Mouse (Mus musculus) G1E-ER4 (cell line): ENCODE results near the gene Arl9. TPM values are rescaled to one million over a fixed set of nuclear protein-coding genes. Genes with fewer than 3 reads are reported as not detected.

Source experiments
- GATA1 ChIP-seq: IDR thresholded peaks from one replicate; pipeline ENCODE4 v1.8.0; 2012; ENCODE audit warnings: low read length, inconsistent platforms
- polyA plus RNA-seq: library from polyadenylated mRNA; stranded (reverse); fragments of >175 nt; gene quantifications from 2 replicates; pipeline ENCODE4 v1.2.3, GENCODE M21; 2012

The Arl9 gene
- polyA plus RNA-seq, 1 experiment = not detected

GRCm38 (mm10) chr5:77001192-77001591 lies 2.7 kb upstream of the Arl9 start:
- TF ChIP-seq GATA1 = no peak

GRCm38 (mm10) chr5:77010352-77010751 lies 6.5 kb downstream of the Arl9 start:
- TF ChIP-seq GATA1 = no peak

GRCm38 (mm10) chr5:77011082-77011481 lies 7.2 kb downstream of the Arl9 start:
- TF ChIP-seq GATA1 = no peak

- TF ChIP-seq GATA1 = no peak
Measured at GRCm38 (mm10) chr5:77013171-77013570, 9.3 kb downstream of the Arl9 start.

- no peak for TF ChIP-seq GATA1
Measured at GRCm38 (mm10) chr5:77015544-77016482, 12.0 kb downstream of the Arl9 start, which contains the start of gene Thegl. Thegl (plus strand) TSS chr5:77016023.

- TF ChIP-seq GATA1 = no peak
Measured at GRCm38 (mm10) chr5:77028034-77028433, 24.2 kb downstream of the Arl9 start.

GRCm38 (mm10) chr5:77029735-77030134 lies 25.9 kb downstream of the Arl9 start:
- TF ChIP-seq GATA1 = no peak

- no peak for TF ChIP-seq GATA1
Measured at GRCm38 (mm10) chr5:77038451-77038850, 34.6 kb downstream of the Arl9 start.

GRCm38 (mm10) chr5:77039391-77039790 lies 35.5 kb downstream of the Arl9 start:
- no peak for TF ChIP-seq GATA1

- no peak for TF ChIP-seq GATA1
Measured at GRCm38 (mm10) chr5:77044362-77044761, 40.5 kb downstream of the Arl9 start.

GRCm38 (mm10) chr5:77052616-77053015 lies 48.8 kb downstream of the Arl9 start:
- no peak for TF ChIP-seq GATA1

- no peak for TF ChIP-seq GATA1
Measured at GRCm38 (mm10) chr5:77056881-77057440, 53.1 kb downstream of the Arl9 start.

Other genes starting within 250 kb of the Arl9 start
- gene Aasdh, start 98.5 kb upstream of the Arl9 start, polyA plus RNA-seq = 3.2 and 3.8 TPM in 2 replicates
- 19.1 and 22.6 TPM in 2 replicates for gene Paics, start 52.7 kb upstream of the Arl9 start, polyA plus RNA-seq
- 25.8 and 31.2 TPM in 2 replicates for gene Ppat, start 52.5 kb upstream of the Arl9 start, polyA plus RNA-seq
- gene Srp72, start 29.4 kb upstream of the Arl9 start, polyA plus RNA-seq = 83.0 and 117 TPM in 2 replicates
- not detected in 2 replicates for gene Thegl, start 12.0 kb downstream of the Arl9 start, polyA plus RNA-seq
- gene Hopx, start 111.1 kb downstream of the Arl9 start, polyA plus RNA-seq = not detected in 2 replicates
- not detected in 2 replicates for gene Spink2, start 207.4 kb downstream of the Arl9 start, polyA plus RNA-seq